Mouse (Mus musculus): ENCODE data around the gene Olfr1245. TPM values are rescaled to one million over a fixed set of nuclear protein-coding genes. Genes with fewer than 3 reads are reported as not detected.
"Not testable (repeated sequence)": the region's sequence is repeated elsewhere in the genome, so short reads cannot be mapped to it uniquely, and the experiment has no call there.

Gene Olfr1245
- polyA plus RNA-seq (2015; fragmentation: Nextera tagmentation; extraction: Ambion mirVana), result not detected in 2 replicates

- 88% methylated on average over 1 of the region's 1 CpGs for WGBS
- no peak within 1 kb of the TSS for H3K27ac ChIP-seq
- no peaks in the 10 kb centered on the region for H3K4me1 ChIP-seq
- no peaks in the 10 kb centered on the region for H3K27me3 ChIP-seq (replicated peaks)
- no peaks in the 10 kb centered on the region for H3K36me3 ChIP-seq (replicated peaks)
- H3K4me2 ChIP-seq, result no peak within 1 kb of the TSS
- H3K4me3 ChIP-seq, result no peak within 1 kb of the TSS
- no peaks in the 10 kb centered on the region for H3K9me3 ChIP-seq
- no peak within 1 kb of the TSS for H3K9ac ChIP-seq
- no peak for ATAC-seq (replicated peaks)
These were observed at the start of gene Olfr1245 for GRCm38 (mm10) chr2:89578347-89578746. Olfr1245 (minus strand) TSS chr2:89578447.

GRCm38 (mm10) chr2:89618145-89618544 lies 39.9 kb upstream of the Olfr1245 start, which contains the start of gene Olfr1248:
Olfr1248 (minus strand) TSS chr2:89618245.
- not testable (repeated sequence) for ATAC-seq (replicated peaks); H3K27ac ChIP-seq; H3K27me3 ChIP-seq (replicated peaks); H3K9ac ChIP-seq; H3K4me1 ChIP-seq; H3K4me3 ChIP-seq; H3K36me3 ChIP-seq (replicated peaks); H3K9me3 ChIP-seq; H3K4me2 ChIP-seq
- 90% methylated on average over 1 of the region's 1 CpGs for WGBS

GRCm38 (mm10) chr2:89614030-89614429 lies 35.8 kb upstream of the Olfr1245 start, which contains the start of gene Olfr1247:
Olfr1247 (minus strand) TSS chr2:89614130.
- Histone ChIP-seq H3K9me3 (no peaks in the 10 kb centered on the region), H3K4me2 (no peak within 1 kb of the TSS), H3K4me1 (no peaks in the 10 kb centered on the region), H3K9ac (no peak within 1 kb of the TSS), H3K36me3 (replicated peaks) (no peaks in the 10 kb centered on the region), H3K27me3 (replicated peaks) (no peaks in the 10 kb centered on the region), H3K4me3 (no peak within 1 kb of the TSS), H3K27ac (no peak within 1 kb of the TSS)
- ATAC-seq (replicated peaks), result no peak
- WGBS, result 92% methylated on average over 2 of the region's 2 CpGs

GRCm38 (mm10) chr2:89593057-89593456 lies 14.8 kb upstream of the Olfr1245 start, which contains the start of gene Olfr1246:
Olfr1246 (minus strand) TSS chr2:89593157.
- H3K9me3 ChIP-seq, result no peaks in the 10 kb centered on the region
- no peaks in the 10 kb centered on the region for H3K27me3 ChIP-seq (replicated peaks)
- 83% methylated on average over 2 of the region's 2 CpGs for WGBS
- no peak within 1 kb of the TSS for H3K9ac ChIP-seq
- no peak within 1 kb of the TSS for H3K27ac ChIP-seq
- H3K36me3 ChIP-seq (replicated peaks), result no peaks in the 10 kb centered on the region
- no peaks in the 10 kb centered on the region for H3K4me1 ChIP-seq
- no peak for ATAC-seq (replicated peaks)
- H3K4me3 ChIP-seq, result no peak within 1 kb of the TSS
- H3K4me2 ChIP-seq, result no peak within 1 kb of the TSS

GRCm38 (mm10) chr2:89562706-89563105 lies 15.5 kb downstream of the Olfr1245 start:
- 55% methylated on average over 2 of the region's 2 CpGs for WGBS

GRCm38 (mm10) chr2:89544516-89544915 lies 33.7 kb downstream of the Olfr1245 start:
- ATAC-seq (replicated peaks), result peak; percentile 27; the same call in 1 of the 2 replicates
- 49% methylated on average over 2 of the region's 2 CpGs for WGBS
- H3K27ac ChIP-seq, result no peak overlapping the region
- no peaks in the 10 kb centered on the region for H3K36me3 ChIP-seq (replicated peaks)
- H3K9me3 ChIP-seq, result no peaks in the 10 kb centered on the region
- no peak overlapping the region for H3K4me2 ChIP-seq
- H3K9ac ChIP-seq, result no peak overlapping the region
- no peak overlapping the region for H3K4me3 ChIP-seq
- H3K4me1 ChIP-seq, result no peaks in the 10 kb centered on the region
- H3K27me3 ChIP-seq (replicated peaks), result no peaks in the 10 kb centered on the region

More at GRCm38 (mm10) chr2:89562706-89563105, 15.5 kb downstream of the Olfr1245 start:
- not testable (repeated sequence) for H3K4me2 ChIP-seq; H3K4me1 ChIP-seq; H3K4me3 ChIP-seq; H3K9ac ChIP-seq; H3K27ac ChIP-seq; ATAC-seq (replicated peaks); H3K27me3 ChIP-seq (replicated peaks); H3K9me3 ChIP-seq; H3K36me3 ChIP-seq (replicated peaks)

GRCm38 (mm10) chr2:89539923-89540322 lies 38.3 kb downstream of the Olfr1245 start:
- 63% methylated on average over 1 of the region's 1 CpGs for WGBS
- Histone ChIP-seq H3K4me2 (no peak overlapping the region), H3K9ac (no peak overlapping the region), H3K36me3 (replicated peaks) (no peaks in the 10 kb centered on the region), H3K27ac (no peak overlapping the region), H3K4me1 (no peaks in the 10 kb centered on the region), H3K4me3 (no peak overlapping the region), H3K9me3 (no peaks in the 10 kb centered on the region), H3K27me3 (replicated peaks) (no peaks in the 10 kb centered on the region)
- no peak for ATAC-seq (replicated peaks)

GRCm38 (mm10) chr2:89531387-89531786 lies 46.9 kb downstream of the Olfr1245 start, which contains the start of gene Olfr1243:
Olfr1243 (minus strand) TSS chr2:89531487.
- 76% methylated on average over 1 of the region's 1 CpGs for WGBS
- Histone ChIP-seq H3K36me3 (replicated peaks) (no peaks in the 10 kb centered on the region), H3K9ac (no peak within 1 kb of the TSS), H3K4me3 (no peak within 1 kb of the TSS), H3K4me1 (no peaks in the 10 kb centered on the region), H3K27ac (no peak within 1 kb of the TSS), H3K27me3 (replicated peaks) (no peaks in the 10 kb centered on the region), H3K9me3 (no peaks in the 10 kb centered on the region), H3K4me2 (no peak within 1 kb of the TSS)
- no peak for ATAC-seq (replicated peaks)

Other genes with a start within 250 kb of the Olfr1245 start
- not detected in 2 replicates for gene Olfr1232, start 248.8 kb downstream of the Olfr1245 start, polyA plus RNA-seq (2015; fragmentation: Nextera tagmentation; extraction: Ambion mirVana)
- not detected in 2 replicates for gene Olfr1233, start 236.0 kb downstream of the Olfr1245 start, polyA plus RNA-seq (2015; fragmentation: Nextera tagmentation; extraction: Ambion mirVana)
- gene Olfr1234, start 213.6 kb downstream of the Olfr1245 start, polyA plus RNA-seq (2015; fragmentation: Nextera tagmentation; extraction: Ambion mirVana), result not detected in 2 replicates
- not detected in 2 replicates for gene Olfr1238, start 168.8 kb downstream of the Olfr1245 start, polyA plus RNA-seq (2015; fragmentation: Nextera tagmentation; extraction: Ambion mirVana)
- gene Olfr1239, start 158.0 kb downstream of the Olfr1245 start, polyA plus RNA-seq (2015; fragmentation: Nextera tagmentation; extraction: Ambion mirVana), result not detected in 2 replicates
- not detected in 2 replicates for gene Olfr1240, start 135.4 kb downstream of the Olfr1245 start, polyA plus RNA-seq (2015; fragmentation: Nextera tagmentation; extraction: Ambion mirVana)
- gene Olfr1241, start 91.3 kb downstream of the Olfr1245 start, polyA plus RNA-seq (2015; fragmentation: Nextera tagmentation; extraction: Ambion mirVana), result not detected in 2 replicates
- not detected in 2 replicates for gene Olfr1242, start 80.1 kb downstream of the Olfr1245 start, polyA plus RNA-seq (2015; fragmentation: Nextera tagmentation; extraction: Ambion mirVana)
- not detected in 2 replicates for gene Olfr1243, start 47.0 kb downstream of the Olfr1245 start, polyA plus RNA-seq (2015; fragmentation: Nextera tagmentation; extraction: Ambion mirVana)
- gene Olfr1246, start 14.7 kb upstream of the Olfr1245 start, polyA plus RNA-seq (2015; fragmentation: Nextera tagmentation; extraction: Ambion mirVana), result not detected in 2 replicates
- not detected in 2 replicates for gene Olfr1247, start 35.7 kb upstream of the Olfr1245 start, polyA plus RNA-seq (2015; fragmentation: Nextera tagmentation; extraction: Ambion mirVana)
- not detected in 2 replicates for gene Olfr1248, start 39.8 kb upstream of the Olfr1245 start, polyA plus RNA-seq (2015; fragmentation: Nextera tagmentation; extraction: Ambion mirVana)
- not detected in 2 replicates for gene Olfr1249, start 56.5 kb upstream of the Olfr1245 start, polyA plus RNA-seq (2015; fragmentation: Nextera tagmentation; extraction: Ambion mirVana)
- gene Olfr1250, start 83.0 kb upstream of the Olfr1245 start, polyA plus RNA-seq (2015; fragmentation: Nextera tagmentation; extraction: Ambion mirVana), result not detected in 2 replicates
- not detected in 2 replicates for gene Olfr1251, start 93.5 kb upstream of the Olfr1245 start, polyA plus RNA-seq (2015; fragmentation: Nextera tagmentation; extraction: Ambion mirVana)
- gene Olfr1252, start 146.6 kb upstream of the Olfr1245 start, polyA plus RNA-seq (2015; fragmentation: Nextera tagmentation; extraction: Ambion mirVana), result not detected in 2 replicates
- gene Olfr1253, start 178.6 kb upstream of the Olfr1245 start, polyA plus RNA-seq (2015; fragmentation: Nextera tagmentation; extraction: Ambion mirVana), result not detected in 2 replicates
- not detected in 2 replicates for gene Olfr1254, start 215.2 kb upstream of the Olfr1245 start, polyA plus RNA-seq (2015; fragmentation: Nextera tagmentation; extraction: Ambion mirVana)
- not detected in 2 replicates for gene Olfr1255, start 233.6 kb upstream of the Olfr1245 start, polyA plus RNA-seq (2015; fragmentation: Nextera tagmentation; extraction: Ambion mirVana)

Data from midbrain, embryonic 15.5 days (tissue).